Mouse (Mus musculus): ENCODE measurements around the gene Cwc25.
"Not testable (repeated sequence)": the region's sequence is repeated elsewhere in the genome, so short reads cannot be mapped to it uniquely, and the experiment has no call there.

Gene Cwc25

GRCm38 (mm10) chr11:97723709-97724108 lies 42.6 kb downstream of the Cwc25 start:
- DNase-seq (ENCODE audit: low spot score in 2 of 2) = no peak

- no peak for DNase-seq (ENCODE audit: low spot score in 2 of 2)
Measured at GRCm38 (mm10) chr11:97721338-97721737, 45.0 kb downstream of the Cwc25 start.

GRCm38 (mm10) chr11:97719041-97719440 lies 47.3 kb downstream of the Cwc25 start:
- no peak for DNase-seq (ENCODE audit: low spot score in 2 of 2)

GRCm38 (mm10) chr11:97718281-97718860 lies 48.0 kb downstream of the Cwc25 start:
- no peak for DNase-seq (ENCODE audit: low spot score in 2 of 2)

GRCm38 (mm10) chr11:97717369-97718280 lies 48.7 kb downstream of the Cwc25 start:
- DNase-seq (ENCODE audit: low spot score in 2 of 2) = no peak

- DNase-seq (ENCODE audit: low spot score in 2 of 2) = no peak
Measured at GRCm38 (mm10) chr11:97716021-97716420, 50.3 kb downstream of the Cwc25 start.

- DNase-seq (ENCODE audit: low spot score in 2 of 2) = no peak
Measured at GRCm38 (mm10) chr11:97714784-97715760, 51.3 kb downstream of the Cwc25 start.

GRCm38 (mm10) chr11:97714356-97714755 lies 52.0 kb downstream of the Cwc25 start:
- no peak for DNase-seq (ENCODE audit: low spot score in 2 of 2)

- no peak for DNase-seq (ENCODE audit: low spot score in 2 of 2)
Measured at GRCm38 (mm10) chr11:97713896-97714295, 52.5 kb downstream of the Cwc25 start.

GRCm38 (mm10) chr11:97712286-97712685 lies 54.1 kb downstream of the Cwc25 start:
- no peak for DNase-seq (ENCODE audit: low spot score in 2 of 2)

GRCm38 (mm10) chr11:97711200-97711900 lies 55.0 kb downstream of the Cwc25 start:
- no peak for DNase-seq (ENCODE audit: low spot score in 2 of 2)

GRCm38 (mm10) chr11:97710067-97710466 lies 56.3 kb downstream of the Cwc25 start:
- not testable (repeated sequence) for DNase-seq (ENCODE audit: low spot score in 2 of 2)

- DNase-seq (ENCODE audit: low spot score in 2 of 2) = peak; percentile 92 to 98
Measured at GRCm38 (mm10) chr11:97703039-97703826, 63.1 kb downstream of the Cwc25 start, which contains the start of gene Psmb3. Gene Psmb3 (plus strand): TSS chr11:97703399.

GRCm38 (mm10) chr11:97702393-97702745 lies 64.0 kb downstream of the Cwc25 start:
- peak; percentile 74 to 87 for DNase-seq (ENCODE audit: low spot score in 2 of 2)

- DNase-seq (ENCODE audit: low spot score in 2 of 2) = no peak
Measured at GRCm38 (mm10) chr11:97701581-97702392, 64.6 kb downstream of the Cwc25 start.

GRCm38 (mm10) chr11:97700746-97701580 lies 65.4 kb downstream of the Cwc25 start:
- no peak for DNase-seq (ENCODE audit: low spot score in 2 of 2)

- DNase-seq (ENCODE audit: low spot score in 2 of 2) = peak in 1 of 2 experiments; percentile 35
Measured at GRCm38 (mm10) chr11:97700003-97700745, 66.2 kb downstream of the Cwc25 start, which contains the start of gene Pcgf2. Gene Pcgf2 (minus strand): TSS chr11:97700497.

GRCm38 (mm10) chr11:97699626-97700002 lies 66.7 kb downstream of the Cwc25 start:
- DNase-seq (ENCODE audit: low spot score in 2 of 2) = no peak
